Mouse (Mus musculus): ENCODE data around the gene Oxld1. TPM values are rescaled to one million over a fixed set of nuclear protein-coding genes. Genes with fewer than 3 reads are reported as not detected.

The Oxld1 gene
- total and polyA plus RNA-seq, 3 experiments = 10.4 to 31.4 (median 20.3) TPM

DNA sequence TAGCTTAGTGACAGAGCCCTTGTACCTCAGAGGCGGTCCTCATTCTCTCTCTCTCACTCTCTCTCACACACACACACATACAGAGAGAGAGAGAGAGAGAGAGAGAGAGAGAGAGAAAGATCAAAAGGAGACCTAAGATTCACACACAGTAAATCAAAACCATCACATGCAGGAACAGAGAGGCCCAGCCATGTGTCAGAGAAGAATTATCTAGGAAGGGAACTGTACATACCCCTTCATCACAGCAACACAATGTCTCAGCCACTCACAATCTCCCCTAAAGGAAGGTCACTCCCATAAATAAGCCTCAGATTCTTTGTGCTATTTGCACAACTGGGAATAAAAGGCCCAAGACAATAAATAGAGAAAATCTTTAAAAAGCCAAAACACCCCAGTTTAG lies 39.3 kb downstream of the Oxld1 start:
- in situ Hi-C loops (cut with MboI; ENCODE audit: low pct_ligation_motif_present, low pct_unique_long_range_greater_than_20kb, low sequenced_read_pairs) = no loop called here
- dilution Hi-C loops (cut with MboI; ENCODE audit: extremely low pct_ligation_motif_present, extremely low pct_unique_long_range_greater_than_20kb, low sequenced_read_pairs) = no loop called here
- no peaks in the 10 kb centered on the region for H3K4me1 ChIP-seq (ENCODE audit: control insufficient read depth in 1 of 2, insufficient read depth in 2 of 2)
- no peak for DNase-seq (ENCODE audit: extremely low read depth)
- H3K27me3 ChIP-seq (replicated peaks) = no peaks in the 10 kb centered on the region
- peaks cover 10% of the 10 kb centered on the region for H3K79me2 ChIP-seq (replicated peaks; ENCODE audit: control insufficient read depth, extremely low read depth, insufficient read depth, poor library complexity, severe bottlenecking)
- no peak overlapping the region for H3K4me3 ChIP-seq (replicated peaks in 1 of 3; ENCODE audit: low read depth in 2 of 3, low read length in 2 of 3, poor library complexity in 1 of 3)
- no peak overlapping the region for H3K27ac ChIP-seq (ENCODE audit: insufficient read depth, low read depth)
- no peak overlapping the region for H3K4me2 ChIP-seq (ENCODE audit: insufficient read depth, low read depth, poor library complexity, severe bottlenecking)
- no peak overlapping the region for H3K9ac ChIP-seq (ENCODE audit: insufficient read depth, low read depth)
- no peaks in the 10 kb centered on the region for H3K9me3 ChIP-seq (replicated peaks; ENCODE audit: low read length)
- peaks cover 72 to 91% of the 10 kb centered on the region in 2 experiments for H3K36me3 ChIP-seq (replicated peaks in 1 of 2; ENCODE audit: control insufficient read depth in 1 of 2, insufficient read depth in 1 of 2, low read length in 1 of 2)
- TF ChIP-seq JUN (IDR thresholded peaks at IDR 0.05; ENCODE audit: insufficient read depth, low read depth, low read length) (no peak), MXI1 (IDR thresholded peaks at IDR 0.05; ENCODE audit: low read depth, low read length) (no peak), USF2 (conservative IDR thresholded peaks at IDR 0.05; ENCODE audit: low read depth, low read length) (no peak), EP300 (IDR thresholded peaks at IDR 0.05; ENCODE audit: low read length) (no peak), MAFK (IDR thresholded peaks at IDR 0.05; ENCODE audit: insufficient replicate concordance, low read length) (no peak), IRF4 (IDR thresholded peaks at IDR 0.05; ENCODE audit: low read depth, low read length) (no peak), NRF1 (IDR thresholded peaks at IDR 0.05; ENCODE audit: low read depth, low read length) (no peak), CHD2 (IDR thresholded peaks at IDR 0.05; ENCODE audit: low read length) (no peak), ZMIZ1 (IDR thresholded peaks at IDR 0.05; ENCODE audit: low read depth, low read length) (no peak), E2F4 (IDR thresholded peaks at IDR 0.05; ENCODE audit: insufficient replicate concordance, low read depth, low read length) (no peak), ZC3H11A (IDR thresholded peaks at IDR 0.05; ENCODE audit: low read depth, low read length) (no peak), JUND (conservative IDR thresholded peaks at IDR 0.05; ENCODE audit: low read depth, low read length) (no peak), CTCF (conservative IDR thresholded peaks at IDR 0.05 in 1 of 2, IDR thresholded peaks at IDR 0.05 in 1 of 2; ENCODE audit: low read depth in 2 of 2, low read length in 2 of 2) (no peak), TCF12 (IDR thresholded peaks at IDR 0.05; ENCODE audit: low read depth, low read length) (no peak), CHD1 (IDR thresholded peaks at IDR 0.05; ENCODE audit: low read depth, low read length) (no peak), TBP (conservative IDR thresholded peaks at IDR 0.05; ENCODE audit: low read depth, low read length) (no peak), SIN3A (IDR thresholded peaks at IDR 0.05; ENCODE audit: low read length) (no peak)

DNA sequence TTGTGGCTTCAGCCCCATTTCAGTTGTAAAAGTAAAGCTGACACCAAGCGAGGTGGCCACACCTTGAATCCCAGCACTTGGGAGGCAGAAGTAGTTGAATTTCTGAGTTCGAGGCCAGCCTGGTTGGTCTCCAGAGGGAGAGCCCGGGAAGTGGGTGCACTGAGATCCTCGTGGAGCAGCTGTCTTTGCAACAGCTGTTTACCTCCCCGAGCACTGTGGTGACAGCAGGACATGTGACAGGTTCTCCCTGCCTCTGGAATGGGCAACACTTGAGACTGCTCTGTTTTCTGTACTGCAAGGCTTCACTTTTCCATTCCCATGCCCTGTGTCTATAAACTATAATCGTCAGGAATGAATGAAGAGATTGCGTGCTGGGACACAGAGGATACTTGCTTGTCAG lies 40.0 kb downstream of the Oxld1 start:
- Histone ChIP-seq H3K4me3 (replicated peaks in 1 of 3; ENCODE audit: low read depth in 2 of 3, low read length in 2 of 3, poor library complexity in 1 of 3) (no peak overlapping the region), H3K79me2 (replicated peaks; ENCODE audit: control insufficient read depth, extremely low read depth, insufficient read depth, poor library complexity, severe bottlenecking) (peaks cover 3% of the 10 kb centered on the region), H3K9me3 (replicated peaks; ENCODE audit: low read length) (no peaks in the 10 kb centered on the region), H3K4me2 (ENCODE audit: insufficient read depth, low read depth, poor library complexity, severe bottlenecking) (no peak overlapping the region), H3K9ac (ENCODE audit: insufficient read depth, low read depth) (no peak overlapping the region), H3K27me3 (replicated peaks) (no peaks in the 10 kb centered on the region), H3K27ac (ENCODE audit: insufficient read depth, low read depth) (no peak overlapping the region), H3K4me1 (ENCODE audit: control insufficient read depth in 1 of 2, insufficient read depth in 2 of 2) (no peaks in the 10 kb centered on the region), H3K36me3 (replicated peaks in 1 of 2; ENCODE audit: control insufficient read depth in 1 of 2, insufficient read depth in 1 of 2, low read length in 1 of 2) (peaks cover 73 to 91% of the 10 kb centered on the region in 2 experiments)
- in situ Hi-C loops (cut with MboI; ENCODE audit: low pct_ligation_motif_present, low pct_unique_long_range_greater_than_20kb, low sequenced_read_pairs) (no loop called here), dilution Hi-C loops (cut with MboI; ENCODE audit: extremely low pct_ligation_motif_present, extremely low pct_unique_long_range_greater_than_20kb, low sequenced_read_pairs) (no loop called here)
- DNase-seq (ENCODE audit: extremely low read depth) = no peak
- TF ChIP-seq RAD21 (IDR thresholded peaks at IDR 0.05; ENCODE audit: low read depth, low read length) (no peak), SMC3 (IDR thresholded peaks at IDR 0.05; ENCODE audit: low read depth, low read length) (no peak), EP300 (IDR thresholded peaks at IDR 0.05; ENCODE audit: low read length) (no peak), RCOR1 (conservative IDR thresholded peaks at IDR 0.05; ENCODE audit: low read depth, low read length) (no peak), MYC (IDR thresholded peaks at IDR 0.05; ENCODE audit: low read depth, low read length) (no peak), KAT2A (IDR thresholded peaks at IDR 0.05; ENCODE audit: insufficient replicate concordance, low read length) (no peak), NRF1 (IDR thresholded peaks at IDR 0.05; ENCODE audit: low read depth, low read length) (no peak)

Data from CH12.LX (cell line).